Mouse (Mus musculus): ENCODE measurements around the gene Hnrnpa2b1. TPM values are rescaled to one million over a fixed set of nuclear protein-coding genes. Genes with fewer than 3 reads are reported as not detected.

Hnrnpa2b1 gene
- polyA plus RNA-seq (2015; fragmentation: Nextera tagmentation; extraction: Ambion mirVana): 966 and 1,238 TPM in 2 replicates

GRCm38 (mm10) chr6:51469715-51470310, at the start of gene Hnrnpa2b1:
Gene Hnrnpa2b1 (minus strand): TSS chr6:51469894.
- peak within 1 kb of the TSS; percentile 97 for H3K4me3 ChIP-seq (replicated peaks)

DNA sequence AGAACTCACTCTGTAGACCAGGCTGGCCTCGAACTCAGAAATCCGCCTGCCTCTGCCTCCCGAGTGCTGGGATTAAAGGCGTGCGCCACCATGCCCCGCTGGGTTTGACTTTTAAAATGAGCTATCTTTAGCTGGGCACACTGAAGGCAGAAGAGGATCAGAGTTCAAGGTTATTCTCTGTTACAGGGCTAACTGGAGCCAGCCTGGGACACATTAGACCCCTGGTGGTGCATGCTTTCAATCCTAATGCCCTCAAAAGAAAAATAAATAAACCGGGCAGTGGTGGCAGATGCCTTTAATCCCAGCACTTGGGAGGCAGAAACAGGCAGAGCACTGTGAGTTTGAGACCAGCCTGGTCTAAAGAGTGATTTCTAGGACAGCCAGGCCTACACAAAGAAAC, 45.2 kb upstream of the Hnrnpa2b1 start:
- Histone ChIP-seq H3K27ac (no peak overlapping the region), H3K4me1 (replicated peaks) (no peaks in the 10 kb centered on the region; the same call in 1 of the 2 replicates), H3K4me2 (no peak overlapping the region), H3K9ac (no peak overlapping the region), H3K27me3 (no peaks in the 10 kb centered on the region), H3K4me3 (replicated peaks) (no peak overlapping the region), H3K9me3 (replicated peaks) (0 out of 2 replicates have a peak, but pooled peaks cover 2% of the 10 kb centered on the region), H3K36me3 (no peaks in the 10 kb centered on the region)
- DNase-seq (no peak), ATAC-seq (ENCODE audit: low read depth) (no peak)
- WGBS (ENCODE audit: insufficient replicate concordance): 74% methylated on average over 7 of the region's 7 CpGs

More at GRCm38 (mm10) chr6:51469715-51470310, at the start of gene Hnrnpa2b1:
- under 1% methylated on average over 63 of the region's 63 CpGs for WGBS (ENCODE audit: insufficient replicate concordance)
- H3K27ac ChIP-seq: peak within 1 kb of the TSS; percentile 98
- H3K27me3 ChIP-seq: no peaks in the 10 kb centered on the region
- H3K9ac ChIP-seq: peak within 1 kb of the TSS; percentile 100
- peak within 1 kb of the TSS; percentile 67 for H3K4me2 ChIP-seq
- no peaks in the 10 kb centered on the region for H3K9me3 ChIP-seq (replicated peaks)
- peaks cover 54% of the 10 kb centered on the region for H3K36me3 ChIP-seq
- DNase-seq: peak; percentile 97
- ATAC-seq (ENCODE audit: low read depth): peak; percentile 91
- H3K4me1 ChIP-seq (replicated peaks): peaks cover 51% of the 10 kb centered on the region

- no peaks in the 10 kb centered on the region for H3K27me3 ChIP-seq
- H3K36me3 ChIP-seq: no peaks in the 10 kb centered on the region
- no peak overlapping the region for H3K27ac ChIP-seq
- 55% methylated on average over 3 of the region's 3 CpGs for WGBS (ENCODE audit: insufficient replicate concordance)
- peaks cover 3% of the 10 kb centered on the region for H3K4me1 ChIP-seq (replicated peaks)
- no peak for DNase-seq
- H3K4me3 ChIP-seq (replicated peaks): no peak overlapping the region
- 0 out of 2 replicates have a peak, but pooled peaks cover 2% of the 10 kb centered on the region for H3K9me3 ChIP-seq (replicated peaks)
- no peak overlapping the region for H3K4me2 ChIP-seq
- no peak overlapping the region for H3K9ac ChIP-seq
- ATAC-seq (ENCODE audit: low read depth): no peak
Measured at GRCm38 (mm10) chr6:51513745-51514144, 44.1 kb upstream of the Hnrnpa2b1 start.

DNA sequence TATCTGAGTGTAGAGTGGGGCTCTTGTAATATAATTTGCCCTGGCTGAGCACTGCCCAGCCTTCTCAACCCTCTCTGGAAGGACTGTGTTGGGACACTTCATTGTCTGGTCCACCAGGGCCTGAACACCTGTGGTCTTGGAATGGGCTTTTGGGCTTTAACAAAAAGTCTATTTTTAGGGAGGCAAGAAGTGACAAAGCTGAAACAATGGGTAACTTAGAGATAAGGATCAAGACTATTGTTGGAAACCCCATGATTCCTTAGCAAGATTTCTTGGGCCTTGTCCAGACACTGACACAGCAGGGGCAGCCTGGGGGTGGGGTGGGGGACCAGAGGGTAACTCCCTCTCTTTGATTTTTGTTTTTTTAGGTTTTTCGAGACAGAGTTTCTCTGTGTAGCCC, 41.3 kb upstream of the Hnrnpa2b1 start:
- peaks cover 3% of the 10 kb centered on the region for H3K4me1 ChIP-seq (replicated peaks)
- no peak for DNase-seq
- no peaks in the 10 kb centered on the region for H3K36me3 ChIP-seq
- H3K9me3 ChIP-seq (replicated peaks): no peaks in the 10 kb centered on the region
- no peak overlapping the region for H3K9ac ChIP-seq
- H3K4me3 ChIP-seq (replicated peaks): no peak overlapping the region
- no peak overlapping the region for H3K4me2 ChIP-seq
- ATAC-seq (ENCODE audit: low read depth): no peak
- no peaks in the 10 kb centered on the region for H3K27me3 ChIP-seq
- H3K27ac ChIP-seq: no peak overlapping the region
- WGBS (ENCODE audit: insufficient replicate concordance): 52% methylated on average over 1 of the region's 1 CpGs

DNA sequence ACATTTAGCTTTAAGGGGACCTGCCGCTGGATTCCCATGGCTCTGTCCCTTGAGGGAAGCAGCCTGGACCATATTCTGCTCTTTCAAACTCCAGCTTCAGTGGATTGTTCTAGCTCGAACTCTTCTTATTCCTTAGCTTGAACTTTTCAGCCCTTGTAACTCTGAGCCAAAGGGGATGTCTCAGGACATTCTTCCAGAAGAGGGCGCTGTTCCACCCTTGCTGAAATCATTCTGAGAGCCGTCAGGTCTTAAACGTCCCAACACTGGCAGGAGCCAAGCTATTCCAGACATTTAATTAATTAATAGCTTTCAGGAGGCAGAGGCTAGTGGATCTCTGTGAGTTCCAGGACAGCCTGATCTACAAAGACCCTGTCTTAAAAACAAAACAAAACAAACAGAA, 40.4 kb upstream of the Hnrnpa2b1 start:
- DNase-seq (peak; percentile 16), ATAC-seq (ENCODE audit: low read depth) (no peak)
- WGBS (ENCODE audit: insufficient replicate concordance): 16% methylated on average over 5 of the region's 5 CpGs
- Histone ChIP-seq H3K9me3 (replicated peaks) (no peaks in the 10 kb centered on the region), H3K27ac (no peak overlapping the region), H3K9ac (no peak overlapping the region), H3K4me3 (replicated peaks) (no peak overlapping the region), H3K27me3 (no peaks in the 10 kb centered on the region), H3K36me3 (no peaks in the 10 kb centered on the region), H3K4me2 (no peak overlapping the region), H3K4me1 (replicated peaks) (peaks cover 7% of the 10 kb centered on the region)

- Histone ChIP-seq H3K36me3 (no peaks in the 10 kb centered on the region), H3K9me3 (replicated peaks) (no peaks in the 10 kb centered on the region), H3K27me3 (no peaks in the 10 kb centered on the region), H3K4me3 (replicated peaks) (no peak overlapping the region), H3K9ac (no peak overlapping the region), H3K4me1 (replicated peaks) (peaks cover 7% of the 10 kb centered on the region), H3K4me2 (peak overlapping the region; percentile 37), H3K27ac (no peak overlapping the region)
- ATAC-seq (ENCODE audit: low read depth) (no peak), DNase-seq (peak; percentile 66)
- WGBS (ENCODE audit: insufficient replicate concordance): 18% methylated on average over 18 of the region's 18 CpGs
Measured at GRCm38 (mm10) chr6:51508750-51509648, 39.3 kb upstream of the Hnrnpa2b1 start.

DNA sequence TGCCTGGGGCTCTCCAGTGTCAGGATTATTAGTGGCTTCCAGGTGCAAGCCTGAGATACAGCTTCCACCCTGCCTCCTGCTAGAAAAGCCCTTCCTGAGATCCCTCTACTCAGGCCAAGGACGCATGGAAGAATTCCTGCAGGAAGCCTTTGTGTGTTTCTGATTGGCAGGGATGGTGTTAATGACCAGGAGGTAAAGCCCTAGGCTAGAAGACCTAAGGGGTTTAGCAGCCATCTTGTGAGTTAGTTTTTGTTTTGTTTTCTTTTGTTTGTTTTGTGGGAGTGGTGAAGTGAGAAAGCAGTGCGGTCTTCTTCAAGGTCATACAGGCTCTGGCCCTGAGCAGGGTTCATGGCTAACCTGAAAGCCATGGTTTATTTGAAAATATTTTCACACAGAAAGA, 37.9 kb upstream of the Hnrnpa2b1 start:
- no peak for DNase-seq
- no peak overlapping the region for H3K9ac ChIP-seq
- H3K4me3 ChIP-seq (replicated peaks): no peak overlapping the region
- H3K27ac ChIP-seq: no peak overlapping the region
- no peaks in the 10 kb centered on the region for H3K36me3 ChIP-seq
- WGBS (ENCODE audit: insufficient replicate concordance): 71% methylated on average over 2 of the region's 2 CpGs
- H3K27me3 ChIP-seq: no peaks in the 10 kb centered on the region
- no peak overlapping the region for H3K4me2 ChIP-seq
- ATAC-seq (ENCODE audit: low read depth): no peak
- peaks cover 7% of the 10 kb centered on the region for H3K4me1 ChIP-seq (replicated peaks)
- H3K9me3 ChIP-seq (replicated peaks): no peaks in the 10 kb centered on the region

DNA sequence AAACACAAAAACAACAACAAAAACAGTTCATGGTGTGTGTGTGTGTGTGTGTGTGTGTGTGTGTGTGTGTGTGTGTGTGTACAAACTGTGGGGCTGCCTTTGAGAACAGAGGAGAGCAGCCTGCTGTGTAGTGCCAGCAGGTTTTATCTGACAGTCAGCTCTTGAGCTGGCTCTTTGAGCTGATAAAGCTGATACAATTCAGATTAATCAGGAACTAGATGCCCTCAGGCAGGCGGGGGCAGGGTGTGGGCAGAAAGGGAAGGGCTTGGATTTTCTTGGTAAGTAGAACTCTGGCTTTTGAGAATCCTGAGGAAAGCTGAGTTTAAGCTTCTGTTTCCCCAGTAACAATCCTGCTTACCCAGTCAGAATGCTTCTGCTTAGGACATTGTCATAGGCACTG, 36.0 kb upstream of the Hnrnpa2b1 start:
- DNase-seq (no peak), ATAC-seq (ENCODE audit: low read depth) (no peak)
- Histone ChIP-seq H3K4me3 (replicated peaks) (no peak overlapping the region), H3K4me1 (replicated peaks) (peaks cover 7% of the 10 kb centered on the region), H3K27ac (no peak overlapping the region), H3K36me3 (no peaks in the 10 kb centered on the region), H3K4me2 (no peak overlapping the region), H3K27me3 (no peaks in the 10 kb centered on the region), H3K9ac (no peak overlapping the region), H3K9me3 (replicated peaks) (no peaks in the 10 kb centered on the region)
- WGBS (ENCODE audit: insufficient replicate concordance): 43% methylated on average over 1 of the region's 1 CpGs

DNA sequence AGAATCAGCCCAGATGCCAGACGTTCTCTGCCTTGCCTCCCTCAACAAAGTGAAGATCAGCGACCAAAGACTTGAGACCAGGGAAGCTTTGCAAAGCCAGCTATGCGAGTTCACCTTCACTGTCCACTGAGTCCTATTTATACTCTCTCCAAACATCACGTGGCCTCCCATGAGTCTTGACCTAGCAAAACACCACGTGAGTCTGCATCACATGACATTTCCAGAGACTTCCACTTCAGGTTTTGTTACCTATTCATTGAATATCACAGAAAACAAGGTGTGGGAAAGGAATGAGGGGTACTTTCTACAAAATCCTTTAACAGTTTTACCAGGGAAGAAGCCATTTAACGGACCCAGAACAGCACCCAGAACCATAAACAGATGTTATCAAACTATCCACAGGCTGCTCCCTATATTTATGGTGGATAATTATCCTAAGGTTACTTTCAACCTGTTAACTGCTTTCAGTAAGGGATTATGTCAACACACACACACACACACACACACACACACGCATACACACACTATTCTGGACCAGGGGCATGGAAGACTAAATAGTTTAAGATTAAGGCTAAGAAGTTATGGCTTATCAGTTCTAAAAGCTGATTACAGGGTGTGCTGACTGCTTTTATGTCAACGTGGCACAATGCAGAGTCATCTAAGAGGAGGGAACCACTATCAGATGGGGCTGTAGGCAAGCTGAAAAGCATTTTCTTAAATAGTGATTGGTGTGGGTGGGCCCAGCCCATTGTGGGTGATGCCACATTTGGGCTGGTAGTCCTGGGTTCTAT, 27.8 kb upstream of the Hnrnpa2b1 start:
- no peak for DNase-seq
- Histone ChIP-seq H3K27me3 (no peaks in the 10 kb centered on the region), H3K4me2 (no peak overlapping the region), H3K9ac (no peak overlapping the region), H3K36me3 (no peaks in the 10 kb centered on the region), H3K4me3 (replicated peaks) (no peak overlapping the region), H3K4me1 (replicated peaks) (peaks cover 7% of the 10 kb centered on the region; the same call in 1 of the 2 replicates), H3K9me3 (replicated peaks) (no peaks in the 10 kb centered on the region), H3K27ac (no peak overlapping the region)
- 56% methylated on average over 8 of the region's 8 CpGs for WGBS (ENCODE audit: insufficient replicate concordance)
- ATAC-seq (ENCODE audit: low read depth): no peak

GRCm38 (mm10) chr6:51489787-51490186, 20.1 kb upstream of the Hnrnpa2b1 start:
- ATAC-seq (ENCODE audit: low read depth) (peak; percentile 43; the same call in 1 of the 2 replicates), DNase-seq (no peak)
- Histone ChIP-seq H3K9me3 (replicated peaks) (no peaks in the 10 kb centered on the region), H3K27ac (no peak overlapping the region), H3K4me1 (replicated peaks) (peaks cover 10% of the 10 kb centered on the region), H3K36me3 (0 out of 2 replicates have a peak, but pooled peaks cover under 1% of the 10 kb centered on the region), H3K4me3 (replicated peaks) (no peak overlapping the region), H3K9ac (no peak overlapping the region), H3K27me3 (no peaks in the 10 kb centered on the region), H3K4me2 (no peak overlapping the region)
- WGBS (ENCODE audit: insufficient replicate concordance): 64% methylated on average over 2 of the region's 2 CpGs

DNA sequence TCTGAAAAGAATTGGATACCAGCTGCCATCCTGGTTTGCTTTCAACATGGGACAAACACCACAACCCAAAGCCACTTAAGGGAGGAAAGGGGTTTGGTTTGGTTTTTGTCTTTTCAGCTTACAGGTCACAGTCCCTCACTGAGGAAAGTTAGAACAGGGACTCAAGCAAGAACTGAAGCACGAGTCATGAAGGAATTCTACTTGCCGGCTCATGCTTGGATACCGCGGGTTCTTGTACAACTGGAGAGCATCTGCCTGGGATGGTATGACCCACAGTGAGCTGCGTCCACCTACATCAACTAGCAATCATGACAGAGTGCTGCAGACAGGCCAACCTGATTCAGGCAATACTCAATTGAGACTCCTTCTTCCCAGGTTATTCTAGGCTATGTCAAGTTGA, 17.0 kb upstream of the Hnrnpa2b1 start:
- DNase-seq (no peak), ATAC-seq (ENCODE audit: low read depth) (no peak)
- H3K4me3 ChIP-seq (replicated peaks): no peak overlapping the region
- H3K4me2 ChIP-seq: no peak overlapping the region
- peaks cover 10% of the 10 kb centered on the region for H3K4me1 ChIP-seq (replicated peaks)
- no peaks in the 10 kb centered on the region for H3K9me3 ChIP-seq (replicated peaks)
- H3K27me3 ChIP-seq: no peaks in the 10 kb centered on the region
- H3K36me3 ChIP-seq: peaks cover 19% of the 10 kb centered on the region
- WGBS (ENCODE audit: insufficient replicate concordance): 81% methylated on average over 5 of the region's 5 CpGs
- H3K27ac ChIP-seq: 0 out of 2 replicates have a peak overlapping the region, but pooled peaks have one; percentile 0
- no peak overlapping the region for H3K9ac ChIP-seq
